Mouse (Mus musculus): ENCODE results near the gene Nav3. TPM values are rescaled to one million over a fixed set of nuclear protein-coding genes. Genes with fewer than 3 reads are reported as not detected.

Nav3 gene
- total and polyA plus RNA-seq, 2 experiments = 0.01 to 0.28 TPM

DNA sequence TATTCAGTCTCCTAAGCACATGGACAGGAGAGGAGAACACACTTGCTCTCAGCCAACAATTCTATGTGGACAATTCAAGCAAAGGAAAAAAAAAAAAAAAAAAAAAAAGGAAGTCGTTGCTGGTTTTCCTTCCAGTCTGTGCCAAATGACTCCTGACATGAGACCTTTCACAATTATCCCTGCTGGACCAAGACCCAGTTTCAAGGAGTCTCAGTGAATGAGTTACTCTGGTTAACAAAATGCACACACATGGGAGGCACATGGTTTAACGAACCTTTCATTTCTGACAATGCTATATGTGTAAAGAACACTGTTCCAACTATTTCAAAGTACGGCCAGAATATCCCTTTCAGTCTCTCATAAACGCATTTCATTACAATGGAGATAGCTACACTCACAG lies 552.8 kb downstream of the Nav3 start:
- TF ChIP-seq POLR2A (IDR thresholded peaks at IDR 0.05; ENCODE audit: extremely low read depth, insufficient read depth, low read length) = no peak
- Histone ChIP-seq H3K79me2 (ENCODE audit: control insufficient read depth, insufficient read depth, low read length) (no peaks in the 10 kb centered on the region), H3K36me3 (ENCODE audit: control insufficient read depth, insufficient read depth, low read length) (no peaks in the 10 kb centered on the region), H3K4me1 (ENCODE audit: control insufficient read depth, insufficient read depth, low read length) (no peaks in the 10 kb centered on the region), H3K9ac (ENCODE audit: low read depth, low read length) (no peak overlapping the region), H3K27me3 (ENCODE audit: control insufficient read depth, insufficient read depth, low read length) (no peaks in the 10 kb centered on the region), H3K27ac (replicated peaks; ENCODE audit: insufficient read depth, low read depth, low read length) (no peak overlapping the region), H3K4me3 (ENCODE audit: insufficient read depth, low read depth, low read length) (no peak overlapping the region)
- DNase-seq (ENCODE audit: extremely low read depth, low read depth, low spot score) = no peak
- WGBS = 80% methylated on average over 4 of the region's 4 CpGs

DNA sequence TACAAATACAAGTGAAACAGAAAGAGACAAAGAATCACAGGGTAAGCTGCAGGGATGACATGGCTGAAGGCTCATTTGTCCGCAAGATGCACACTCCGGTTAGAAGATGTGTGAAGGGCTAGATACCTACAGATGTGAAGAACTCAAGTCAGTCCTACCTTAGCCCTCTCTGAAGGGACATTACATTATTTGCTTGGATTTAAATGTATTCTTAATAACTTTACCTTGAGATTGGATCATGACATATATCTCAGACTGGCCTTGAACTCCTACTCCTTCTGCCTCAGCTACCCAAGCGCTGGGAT lies 566.9 kb downstream of the Nav3 start:
- Histone ChIP-seq H3K27me3 (ENCODE audit: control insufficient read depth, insufficient read depth, low read length) (no peaks in the 10 kb centered on the region), H3K4me3 (ENCODE audit: insufficient read depth, low read depth, low read length) (no peak overlapping the region), H3K4me1 (ENCODE audit: control insufficient read depth, insufficient read depth, low read length) (no peaks in the 10 kb centered on the region), H3K27ac (replicated peaks; ENCODE audit: insufficient read depth, low read depth, low read length) (no peak overlapping the region), H3K9ac (ENCODE audit: low read depth, low read length) (no peak overlapping the region), H3K36me3 (ENCODE audit: control insufficient read depth, insufficient read depth, low read length) (no peaks in the 10 kb centered on the region), H3K79me2 (ENCODE audit: control insufficient read depth, insufficient read depth, low read length) (no peaks in the 10 kb centered on the region)
- 89% methylated on average over 3 of the region's 3 CpGs for WGBS
- DNase-seq (ENCODE audit: extremely low read depth, low read depth, low spot score) = no peak
- TF ChIP-seq CTCF (IDR thresholded peaks at IDR 0.05; ENCODE audit: low read depth, low read length) (no peak), POLR2A (IDR thresholded peaks at IDR 0.05; ENCODE audit: extremely low read depth, insufficient read depth, low read length) (no peak)

DNA sequence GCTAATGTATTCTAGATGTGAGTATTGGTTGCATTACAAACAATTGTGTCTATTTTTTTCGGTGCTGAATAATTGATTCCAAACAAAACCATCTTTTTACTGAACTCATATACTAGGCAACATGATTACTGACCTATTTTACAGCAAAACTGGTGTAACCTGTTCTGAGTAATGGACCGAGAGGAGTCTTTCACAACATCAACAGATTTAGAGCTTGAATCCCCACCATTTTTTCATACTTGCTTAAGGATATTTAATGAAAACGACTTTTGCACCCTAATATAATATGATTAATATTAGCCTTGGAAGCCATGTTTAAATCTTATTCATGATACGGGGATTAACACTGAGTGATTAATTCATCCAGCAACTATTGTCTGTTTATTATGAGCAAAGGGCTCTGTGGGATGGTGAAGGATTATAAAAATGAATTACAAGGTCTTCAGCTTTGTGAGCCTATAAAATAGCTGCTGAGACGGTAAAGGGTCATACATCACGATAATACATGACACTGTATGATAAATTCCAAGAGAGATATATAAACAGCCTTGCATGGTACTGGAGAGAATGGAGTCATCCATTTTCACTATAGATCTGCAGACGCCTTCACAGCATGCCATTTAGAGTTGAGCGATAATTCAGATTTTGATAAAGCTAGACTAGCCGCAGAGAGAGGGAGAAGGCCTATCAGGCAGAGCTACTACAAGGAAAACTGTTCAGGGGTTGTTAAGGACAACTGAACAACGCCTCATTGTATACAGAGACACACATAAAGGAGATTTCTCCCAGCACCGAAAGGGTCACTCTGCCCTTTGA lies 567.4 kb downstream of the Nav3 start:
- no peaks in the 10 kb centered on the region for H3K36me3 ChIP-seq (ENCODE audit: control insufficient read depth, insufficient read depth, low read length)
- no peak overlapping the region for H3K4me3 ChIP-seq (ENCODE audit: insufficient read depth, low read depth, low read length)
- WGBS = 84% methylated on average over 11 of the region's 11 CpGs
- no peaks in the 10 kb centered on the region for H3K79me2 ChIP-seq (ENCODE audit: control insufficient read depth, insufficient read depth, low read length)
- H3K27ac ChIP-seq (replicated peaks; ENCODE audit: insufficient read depth, low read depth, low read length) = no peak overlapping the region
- no peaks in the 10 kb centered on the region for H3K4me1 ChIP-seq (ENCODE audit: control insufficient read depth, insufficient read depth, low read length)
- no peaks in the 10 kb centered on the region for H3K27me3 ChIP-seq (ENCODE audit: control insufficient read depth, insufficient read depth, low read length)
- DNase-seq (ENCODE audit: extremely low read depth, low read depth, low spot score) = no peak
- H3K9ac ChIP-seq (ENCODE audit: low read depth, low read length) = no peak overlapping the region
- TF ChIP-seq CTCF (IDR thresholded peaks at IDR 0.05; ENCODE audit: low read depth, low read length) (no peak), POLR2A (IDR thresholded peaks at IDR 0.05; ENCODE audit: extremely low read depth, insufficient read depth, low read length) (no peak)

- H3K9ac ChIP-seq (ENCODE audit: low read depth, low read length) = no peak overlapping the region
- 61% methylated on average over 3 of the region's 3 CpGs for WGBS
- TF ChIP-seq POLR2A (IDR thresholded peaks at IDR 0.05; ENCODE audit: extremely low read depth, insufficient read depth, low read length) (no peak), CTCF (IDR thresholded peaks at IDR 0.05; ENCODE audit: low read depth, low read length) (no peak)
- H3K27ac ChIP-seq (replicated peaks; ENCODE audit: insufficient read depth, low read depth, low read length) = no peak overlapping the region
- H3K79me2 ChIP-seq (ENCODE audit: control insufficient read depth, insufficient read depth, low read length) = no peaks in the 10 kb centered on the region
- H3K36me3 ChIP-seq (ENCODE audit: control insufficient read depth, insufficient read depth, low read length) = no peaks in the 10 kb centered on the region
- no peak overlapping the region for H3K4me3 ChIP-seq (ENCODE audit: insufficient read depth, low read depth, low read length)
- H3K27me3 ChIP-seq (ENCODE audit: control insufficient read depth, insufficient read depth, low read length) = no peaks in the 10 kb centered on the region
- no peaks in the 10 kb centered on the region for H3K4me1 ChIP-seq (ENCODE audit: control insufficient read depth, insufficient read depth, low read length)
- no peak for DNase-seq (ENCODE audit: extremely low read depth, low read depth, low spot score)
Measured at GRCm38 (mm10) chr10:109887160-109887559, 568.8 kb downstream of the Nav3 start.

DNA sequence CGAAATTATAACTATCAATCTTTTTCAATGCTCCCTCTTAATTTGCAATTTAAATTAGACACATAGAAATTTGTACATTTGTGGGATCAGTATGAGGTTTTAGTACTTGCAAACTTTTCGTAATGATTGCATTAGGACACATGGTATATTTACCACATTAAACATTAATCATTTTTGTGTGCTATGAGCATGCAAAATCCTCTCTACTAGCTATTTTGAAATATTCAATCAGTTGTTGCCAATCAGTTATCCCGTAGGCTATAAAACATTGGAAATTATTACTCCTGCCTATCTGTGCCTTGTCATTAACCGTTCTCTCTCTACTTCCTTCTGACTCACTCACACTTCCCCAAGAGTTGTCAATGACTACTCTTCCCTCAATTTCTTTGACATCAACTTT lies 579.9 kb downstream of the Nav3 start:
- H3K9ac ChIP-seq (ENCODE audit: low read depth, low read length) = no peak overlapping the region

GRCm38 (mm10) chr10:109875312-109875830 lies 580.6 kb downstream of the Nav3 start:
- Histone ChIP-seq H3K9ac (ENCODE audit: low read depth, low read length) (no peak overlapping the region), H3K4me3 (ENCODE audit: insufficient read depth, low read depth, low read length) (no peak overlapping the region), H3K27me3 (ENCODE audit: control insufficient read depth, insufficient read depth, low read length) (no peaks in the 10 kb centered on the region), H3K4me1 (ENCODE audit: control insufficient read depth, insufficient read depth, low read length) (no peaks in the 10 kb centered on the region), H3K36me3 (ENCODE audit: control insufficient read depth, insufficient read depth, low read length) (no peaks in the 10 kb centered on the region), H3K27ac (replicated peaks; ENCODE audit: insufficient read depth, low read depth, low read length) (no peak overlapping the region), H3K79me2 (ENCODE audit: control insufficient read depth, insufficient read depth, low read length) (no peaks in the 10 kb centered on the region)
- no peak for DNase-seq (ENCODE audit: extremely low read depth, low read depth, low spot score)
- TF ChIP-seq CTCF (IDR thresholded peaks at IDR 0.05; ENCODE audit: low read depth, low read length) (no peak), POLR2A (IDR thresholded peaks at IDR 0.05; ENCODE audit: extremely low read depth, insufficient read depth, low read length) (no peak)

More for the DNA sequence above, 579.9 kb downstream of the Nav3 start:
- Histone ChIP-seq H3K79me2 (ENCODE audit: control insufficient read depth, insufficient read depth, low read length) (no peaks in the 10 kb centered on the region), H3K36me3 (ENCODE audit: control insufficient read depth, insufficient read depth, low read length) (no peaks in the 10 kb centered on the region), H3K4me1 (ENCODE audit: control insufficient read depth, insufficient read depth, low read length) (no peaks in the 10 kb centered on the region), H3K4me3 (ENCODE audit: insufficient read depth, low read depth, low read length) (no peak overlapping the region), H3K27ac (replicated peaks; ENCODE audit: insufficient read depth, low read depth, low read length) (no peak overlapping the region), H3K27me3 (ENCODE audit: control insufficient read depth, insufficient read depth, low read length) (no peaks in the 10 kb centered on the region)
- DNase-seq (ENCODE audit: extremely low read depth, low read depth, low spot score) = no peak
- no peak for TF ChIP-seq CTCF (IDR thresholded peaks at IDR 0.05; ENCODE audit: low read depth, low read length)
- TF ChIP-seq POLR2A (IDR thresholded peaks at IDR 0.05; ENCODE audit: extremely low read depth, insufficient read depth, low read length) = no peak
- 74% methylated on average over 4 of the region's 4 CpGs for WGBS

Data from liver, adult 2 months (tissue).